Mouse (Mus musculus) kidney, adult 2 months (tissue): Measurements from ENCODE around the gene Gpc5. TPM values are rescaled to one million over a fixed set of nuclear protein-coding genes. Genes with fewer than 3 reads are reported as not detected.

Experiments
- DNase-seq: peaks from one replicate; pipeline ENCODE4 v3.0.0; 2021
- H3K27ac ChIP-seq: fragments of 200-500 bp; 2 replicates; pipeline ENCODE4 v1.5.1; 2012; ENCODE audit warnings: low read depth, low read length, control low read depth, inconsistent platforms; ENCODE audit not compliant: insufficient read depth
- H3K27me3 ChIP-seq: fragments of 200-500 bp; replicated peaks from 2 replicates; pipeline ENCODE4 v1.6.1; 2012; ENCODE audit warnings: mild to moderate bottlenecking, moderate library complexity, low read length, inconsistent platforms; ENCODE audit not compliant: control insufficient read depth, insufficient read depth
- H3K36me3 ChIP-seq: fragments of 200-500 bp; 2 replicates; pipeline ENCODE4 v1.6.1; 2012; ENCODE audit warnings: mild to moderate bottlenecking, moderate library complexity, low read length, inconsistent platforms; ENCODE audit not compliant: control insufficient read depth, insufficient read depth
- H3K4me1 ChIP-seq: fragments of 200-500 bp; 2 replicates; pipeline ENCODE4 v1.6.1; 2011; ENCODE audit warnings: low read length; ENCODE audit not compliant: control insufficient read depth, insufficient read depth
- H3K4me3 ChIP-seq: fragments of 200-500 bp; 2 replicates; pipeline ENCODE4 v1.5.1; 2011; ENCODE audit warnings: mild to moderate bottlenecking, low read depth, low read length, control low read depth; ENCODE audit not compliant: insufficient read depth
- CTCF ChIP-seq: fragments of 200-500 bp; conservative IDR thresholded peaks from 2 replicates; pipeline ENCODE4 v1.5.1; 2011; ENCODE audit warnings: low read depth, mild to moderate bottlenecking, control low read depth, low read length, moderate library complexity, mixed read lengths; ENCODE audit not compliant: insufficient read depth, insufficient read length
- POLR2A ChIP-seq: fragments of 200-500 bp; IDR thresholded peaks from one replicate; pipeline ENCODE4 v1.6.1; 2011; ENCODE audit warnings: low read depth, low read length, control low read depth
- WGBS: fragments of 180-500 bp; shearing (Covaris S2); methylation state at CpG from one replicate; pipeline ENCODE4 v1.1.7; 2018; 5-methylcytosine and 5-hydroxymethylcytosine counted together
- polyA plus RNA-seq: library from polyadenylated mRNA; depleted of rRNA; stranded (reverse); fragments of >200 nt; gene quantifications from 2 replicates; pipeline ENCODE4 v1.2.3, GENCODE M21; 2012

Gene Gpc5
- polyA plus RNA-seq, 1 experiment: 0.69 TPM

GRCm38 (mm10) chr14:115236387-115236786 is 144.4 kb downstream of the Gpc5 start:
- DNase-seq: peak; percentile 34
- 33% methylated on average over 4 of the region's 4 CpGs for WGBS
- H3K36me3 ChIP-seq: no peaks in the 10 kb centered on the region
- H3K4me1 ChIP-seq: peaks cover 2% of the 10 kb centered on the region; the same call in 1 of the 2 replicates
- H3K4me3 ChIP-seq: no peak overlapping the region
- H3K27ac ChIP-seq: no peak overlapping the region
- TF ChIP-seq CTCF (no peak), POLR2A (no peak)
- no peaks in the 10 kb centered on the region for H3K27me3 ChIP-seq

DNA sequence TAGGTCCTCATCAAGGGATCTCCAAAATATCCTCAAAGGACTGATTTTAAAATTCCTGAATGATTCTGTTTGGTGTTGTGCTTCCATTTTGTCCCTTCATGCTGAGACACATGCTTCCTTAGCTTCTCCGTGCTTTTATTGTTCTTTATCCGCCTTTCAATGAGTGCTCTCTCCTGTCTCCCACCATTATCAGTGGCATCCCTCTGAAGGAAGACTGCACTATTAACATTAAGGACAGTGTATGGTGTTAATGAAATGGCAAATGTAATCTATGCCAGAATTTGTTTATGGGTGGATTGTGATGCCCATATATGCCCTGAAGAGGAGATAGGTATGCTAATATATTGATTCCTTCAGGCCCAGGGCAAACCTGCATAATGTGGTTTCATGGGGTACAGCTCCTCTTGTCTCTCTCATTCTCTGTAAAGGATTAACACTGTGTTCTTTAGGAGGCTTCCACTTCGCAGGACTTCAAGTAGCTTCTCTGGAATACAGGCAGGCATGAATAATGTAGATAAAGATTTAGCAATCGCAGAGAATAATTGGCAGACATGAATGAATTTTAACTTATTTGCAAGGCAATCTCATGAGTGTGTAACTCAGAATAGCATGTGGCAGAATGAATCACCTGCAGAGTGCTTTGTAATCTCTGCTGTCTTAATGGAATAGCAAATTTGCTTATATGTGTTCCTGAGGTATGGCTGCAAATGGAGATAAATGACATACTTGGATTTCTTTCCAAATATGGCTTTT is 148.8 kb downstream of the Gpc5 start:
- no peak overlapping the region for H3K4me3 ChIP-seq
- no peak overlapping the region for H3K27ac ChIP-seq
- H3K36me3 ChIP-seq: no peaks in the 10 kb centered on the region
- TF ChIP-seq CTCF: no peak
- TF ChIP-seq POLR2A: no peak
- no peak for DNase-seq
- no peaks in the 10 kb centered on the region for H3K27me3 ChIP-seq
- H3K4me1 ChIP-seq: peaks cover 2% of the 10 kb centered on the region; the same call in 1 of the 2 replicates
- 82% methylated on average over 4 of the region's 4 CpGs for WGBS

DNA sequence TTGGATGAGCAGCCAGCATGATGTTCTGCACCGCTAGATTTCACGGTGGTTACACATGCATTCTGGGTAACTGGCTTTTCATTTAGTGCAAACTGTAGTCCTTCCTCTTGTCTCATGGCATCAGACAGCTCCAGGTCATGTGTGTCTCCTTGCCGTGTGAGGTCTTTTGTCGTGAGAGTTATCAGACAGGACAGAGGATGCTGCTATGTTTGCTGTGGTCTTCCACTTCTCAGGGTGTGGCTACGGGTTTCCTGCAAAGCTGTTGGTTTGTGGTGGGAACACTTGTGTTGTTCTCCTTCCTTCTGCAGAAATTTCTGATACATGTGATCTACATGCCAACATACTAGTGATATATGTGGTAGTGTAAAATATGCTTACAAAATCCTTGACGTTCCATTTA is 158.5 kb downstream of the Gpc5 start:
- Histone ChIP-seq H3K4me3 (no peak overlapping the region), H3K27me3 (no peaks in the 10 kb centered on the region), H3K36me3 (no peaks in the 10 kb centered on the region), H3K27ac (no peak overlapping the region), H3K4me1 (no peaks in the 10 kb centered on the region)
- DNase-seq: no peak
- 86% methylated on average over 6 of the region's 6 CpGs for WGBS
- TF ChIP-seq POLR2A (no peak), CTCF (no peak)

- H3K36me3 ChIP-seq: no peaks in the 10 kb centered on the region
- no peak overlapping the region for H3K27ac ChIP-seq
- 62% methylated on average over 5 of the region's 5 CpGs for WGBS
- H3K4me3 ChIP-seq: no peak overlapping the region
- TF ChIP-seq POLR2A (no peak), CTCF (no peak)
- H3K4me1 ChIP-seq: no peaks in the 10 kb centered on the region
- H3K27me3 ChIP-seq: no peaks in the 10 kb centered on the region
- DNase-seq: no peak
Observed at GRCm38 (mm10) chr14:115251791-115252190, 159.8 kb downstream of the Gpc5 start.

DNA sequence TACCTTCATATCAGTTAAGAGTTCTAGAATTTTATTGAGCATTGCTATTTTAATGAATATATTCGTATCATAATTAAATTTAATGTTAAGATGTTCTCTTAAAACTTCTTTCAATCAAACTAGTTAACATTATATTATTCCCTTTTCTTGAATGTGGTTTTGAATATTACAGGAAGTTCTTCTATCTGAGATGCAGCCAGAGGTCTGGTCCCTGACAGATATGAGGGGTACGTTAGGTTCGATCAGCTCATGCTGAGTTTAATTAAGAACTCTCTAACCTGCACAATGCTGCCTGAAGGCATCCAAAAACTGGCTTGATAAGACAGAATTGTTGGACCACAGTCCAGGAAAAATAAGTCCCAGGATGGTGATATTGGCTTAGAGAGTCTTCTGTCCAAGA is 161.1 kb downstream of the Gpc5 start:
- no peak overlapping the region for H3K4me3 ChIP-seq
- no peak for TF ChIP-seq CTCF
- no peak for TF ChIP-seq POLR2A
- no peaks in the 10 kb centered on the region for H3K36me3 ChIP-seq
- no peaks in the 10 kb centered on the region for H3K4me1 ChIP-seq
- WGBS: 93% methylated on average over 3 of the region's 3 CpGs
- no peak for DNase-seq
- no peak overlapping the region for H3K27ac ChIP-seq
- H3K27me3 ChIP-seq: no peaks in the 10 kb centered on the region

GRCm38 (mm10) chr14:115253685-115254084 is 161.7 kb downstream of the Gpc5 start:
- TF ChIP-seq POLR2A (no peak), CTCF (no peak)
- H3K36me3 ChIP-seq: no peaks in the 10 kb centered on the region
- WGBS: 89% methylated on average over 2 of the region's 2 CpGs
- H3K27me3 ChIP-seq: no peaks in the 10 kb centered on the region
- no peak overlapping the region for H3K27ac ChIP-seq
- no peak overlapping the region for H3K4me3 ChIP-seq
- no peaks in the 10 kb centered on the region for H3K4me1 ChIP-seq
- no peak for DNase-seq

- Histone ChIP-seq H3K4me3 (no peak overlapping the region), H3K4me1 (no peaks in the 10 kb centered on the region), H3K27ac (no peak overlapping the region), H3K27me3 (no peaks in the 10 kb centered on the region), H3K36me3 (no peaks in the 10 kb centered on the region)
- no peak for TF ChIP-seq POLR2A
- no peak for TF ChIP-seq CTCF
- WGBS: 65% methylated on average over 6 of the region's 6 CpGs
- DNase-seq: no peak
Observed at GRCm38 (mm10) chr14:115269703-115270402, 177.8 kb downstream of the Gpc5 start.
